Mouse (Mus musculus) brain, embryonic 18.5 days (tissue): ENCODE measurements around the gene Dnajc19.
A peak's percentile ranks its signal among the peaks of the same experiment; 100 is the strongest.
"Not testable (repeated sequence)": the region's sequence is repeated elsewhere in the genome, so short reads cannot be mapped to it uniquely, and the experiment has no call there.

ENCODE experiments used
- DNase-seq: peaks from one replicate; pipeline ENCODE4 v3.0.0-alpha.2; 2012; ENCODE audit warnings: low read depth, low spot score

The Dnajc19 gene

GRCm38 (mm10) chr3:34080900-34081662 is at the start of gene Dnajc19:
TSS of gene Dnajc19 (minus strand) at chr3:34081321.
- peak; percentile 84 for DNase-seq

DNA sequence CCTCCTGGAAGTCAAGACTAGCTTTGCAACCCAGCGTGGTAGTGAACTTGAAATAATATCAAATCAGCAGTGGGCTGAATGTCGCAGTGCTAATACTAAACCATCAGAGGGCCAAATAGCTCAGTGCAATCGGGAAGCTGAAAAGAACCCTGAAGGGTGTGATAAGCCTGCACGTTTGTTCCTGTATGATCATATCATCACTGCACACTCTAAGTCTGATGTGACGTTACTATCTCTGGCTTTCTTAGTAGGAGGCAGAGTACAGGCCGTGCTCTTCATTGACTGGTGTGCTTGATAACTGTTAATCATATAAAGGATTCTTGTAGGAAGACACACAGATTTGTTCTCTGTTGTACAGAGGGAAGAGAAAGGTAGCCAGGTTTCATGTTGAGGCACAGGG is 48.8 kb upstream of the Dnajc19 start:
- no peak for DNase-seq

DNA sequence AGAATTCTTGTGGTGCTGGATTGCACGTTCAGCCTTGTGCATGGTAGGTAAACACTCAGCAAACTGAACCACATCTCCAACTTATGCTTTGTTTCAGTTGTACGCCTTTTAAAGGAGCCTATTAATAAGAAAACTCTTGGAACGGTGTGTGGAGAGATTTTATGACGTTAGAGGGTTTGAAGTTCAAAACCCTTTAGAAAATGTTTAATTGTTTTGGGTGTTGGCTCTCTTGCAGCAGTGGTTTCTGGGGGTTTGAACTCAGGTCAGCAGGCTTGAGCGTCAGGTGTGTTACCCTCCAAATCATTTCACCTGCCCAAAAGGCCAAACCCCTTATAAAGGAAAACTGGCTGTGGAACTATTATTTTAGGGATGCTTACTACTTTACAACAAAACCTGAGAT is 40.2 kb upstream of the Dnajc19 start:
- DNase-seq, result no peak

GRCm38 (mm10) chr3:34120791-34121190 is 39.7 kb upstream of the Dnajc19 start:
- DNase-seq, result no peak

DNA sequence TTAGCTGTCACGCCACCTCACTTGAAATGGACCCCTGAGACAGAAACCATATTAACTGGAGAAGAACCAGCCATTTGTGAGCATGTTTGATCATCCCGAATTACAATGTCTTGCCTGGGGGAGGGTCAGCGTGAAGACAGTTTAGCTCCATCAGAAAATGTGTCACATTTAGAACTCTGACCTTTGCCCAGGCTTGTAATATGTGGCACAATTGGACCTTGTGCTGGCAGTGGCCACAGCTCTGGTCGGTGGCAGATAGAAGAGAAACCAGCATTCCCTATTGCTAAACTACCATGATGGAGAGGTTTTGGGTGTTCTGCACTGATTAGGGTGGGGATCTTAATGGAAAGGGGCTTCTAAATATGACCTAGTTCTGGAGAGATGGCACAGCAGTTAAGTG is 38.7 kb upstream of the Dnajc19 start:
- DNase-seq, result no peak

GRCm38 (mm10) chr3:34115806-34116205 is 34.7 kb upstream of the Dnajc19 start:
- DNase-seq, result no peak

DNA sequence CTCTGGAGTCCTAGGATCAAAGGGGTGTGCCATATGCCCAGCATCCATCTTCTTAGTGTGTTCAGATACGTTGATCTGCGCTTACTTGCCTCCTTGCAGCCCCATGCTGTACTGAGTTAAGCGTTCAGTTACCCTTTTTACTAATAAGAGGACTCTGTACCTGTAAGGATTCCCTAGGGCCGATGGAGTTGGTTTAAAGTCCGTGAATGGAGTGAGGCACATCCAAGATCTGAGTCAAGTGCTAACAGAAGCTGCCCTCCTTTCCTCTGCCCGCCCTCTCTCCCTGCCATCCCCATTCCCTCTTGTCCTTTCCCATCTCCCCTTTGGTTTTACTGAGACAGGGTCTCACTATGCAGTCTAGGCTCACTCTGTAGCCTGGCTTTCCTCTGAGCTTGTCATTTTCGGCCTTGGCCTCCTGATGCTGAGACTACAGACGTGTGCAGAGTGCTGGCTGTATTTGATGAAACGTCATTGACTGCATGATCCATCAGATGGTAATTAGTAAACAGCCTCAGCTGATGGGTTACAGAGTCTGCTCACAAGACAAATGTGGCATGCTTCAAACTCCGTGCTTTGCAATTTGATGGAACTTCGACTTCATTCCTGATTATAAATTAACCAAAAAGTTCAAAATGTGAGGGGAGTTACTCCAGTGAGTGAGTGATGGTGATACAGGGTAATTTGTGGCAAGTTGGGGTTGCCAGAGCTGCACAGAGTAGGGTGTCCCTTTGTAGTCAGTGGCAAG is 31.0 kb upstream of the Dnajc19 start:
- DNase-seq, result no peak

GRCm38 (mm10) chr3:34107631-34108030 is 26.5 kb upstream of the Dnajc19 start:
- no peak for DNase-seq

GRCm38 (mm10) chr3:34106421-34106820 is 25.3 kb upstream of the Dnajc19 start:
- no peak for DNase-seq

- peak; percentile 20 for DNase-seq
Measured at GRCm38 (mm10) chr3:34103902-34104672, 23.0 kb upstream of the Dnajc19 start.

- no peak for DNase-seq
Measured at GRCm38 (mm10) chr3:34102891-34103290, 21.8 kb upstream of the Dnajc19 start.

GRCm38 (mm10) chr3:34083655-34084054 is 2.5 kb upstream of the Dnajc19 start:
- no peak for DNase-seq

GRCm38 (mm10) chr3:34081929-34082328 is 808 bp upstream of the Dnajc19 start:
- DNase-seq, result no peak

DNA sequence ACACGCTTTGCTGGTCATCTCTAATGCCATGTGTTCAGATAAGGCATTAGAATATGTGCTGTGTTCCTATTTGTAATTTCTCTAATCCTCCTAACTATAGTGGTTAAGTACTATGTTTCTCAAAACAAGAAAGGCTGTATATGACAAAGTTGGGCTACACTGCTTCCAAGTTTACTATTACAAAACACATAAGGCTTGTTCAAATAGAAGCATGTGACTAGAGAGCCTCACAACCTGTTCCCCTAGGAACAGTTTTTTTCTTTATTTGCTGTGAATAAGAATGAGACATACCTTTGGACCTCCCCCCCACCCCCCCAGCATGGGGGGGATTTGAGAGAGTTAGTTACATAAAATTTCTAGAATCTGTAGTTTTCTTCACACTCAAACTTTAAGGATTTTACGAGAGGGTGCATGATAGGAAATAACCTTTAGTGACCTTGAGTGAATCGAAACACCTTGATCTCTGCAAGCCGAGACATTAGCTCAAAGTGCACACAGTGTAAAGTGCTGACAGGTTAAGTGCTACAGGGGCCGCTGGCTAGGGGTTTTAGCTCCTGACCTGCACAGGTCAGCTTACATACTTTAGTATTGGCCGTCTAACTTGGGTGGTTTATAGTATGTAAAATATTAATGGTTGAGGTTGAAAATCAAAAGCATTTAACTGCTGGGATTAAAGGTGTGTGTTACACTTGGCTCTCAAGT is 4.9 kb downstream of the Dnajc19 start:
- DNase-seq, result no peak

DNA sequence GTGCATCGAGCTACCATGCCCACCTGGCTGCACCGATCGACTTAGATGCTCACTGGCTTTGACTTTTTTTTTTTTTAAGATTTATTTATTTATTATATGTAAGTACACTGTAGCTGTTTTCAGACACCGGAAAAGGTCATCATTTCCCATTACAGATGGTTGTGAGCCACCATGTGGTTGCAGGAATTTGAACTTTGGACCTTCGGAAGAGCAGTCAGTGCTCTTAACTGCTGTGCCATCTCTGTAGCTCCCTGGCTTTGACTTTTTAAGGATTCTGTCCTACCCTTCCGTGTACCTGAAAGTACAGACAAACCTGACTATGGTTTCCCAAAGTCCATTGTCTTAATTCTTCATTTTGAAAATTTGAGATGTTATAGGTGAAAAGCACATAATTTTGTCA is 8.4 kb downstream of the Dnajc19 start:
- DNase-seq, result no peak

DNA sequence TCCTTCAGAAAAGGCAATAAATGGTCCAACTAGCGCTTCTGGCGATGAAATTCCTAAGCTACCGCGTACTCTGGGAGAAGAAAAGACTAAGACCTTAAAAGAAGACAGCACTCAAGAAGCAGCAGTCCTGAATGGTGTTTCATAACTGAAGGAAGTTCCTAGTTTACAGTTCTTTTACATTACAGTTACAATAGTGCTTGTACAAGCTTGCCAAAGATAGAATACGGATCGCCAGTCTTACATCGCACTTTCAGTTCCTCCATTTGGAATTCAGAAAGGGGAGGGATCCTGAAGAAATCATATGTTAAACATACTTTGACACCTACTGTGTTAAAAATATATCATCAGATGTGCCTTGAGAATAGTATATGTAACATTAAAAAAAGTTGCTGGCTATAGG is 12.2 kb downstream of the Dnajc19 start:
- DNase-seq, result not testable (repeated sequence)

DNA sequence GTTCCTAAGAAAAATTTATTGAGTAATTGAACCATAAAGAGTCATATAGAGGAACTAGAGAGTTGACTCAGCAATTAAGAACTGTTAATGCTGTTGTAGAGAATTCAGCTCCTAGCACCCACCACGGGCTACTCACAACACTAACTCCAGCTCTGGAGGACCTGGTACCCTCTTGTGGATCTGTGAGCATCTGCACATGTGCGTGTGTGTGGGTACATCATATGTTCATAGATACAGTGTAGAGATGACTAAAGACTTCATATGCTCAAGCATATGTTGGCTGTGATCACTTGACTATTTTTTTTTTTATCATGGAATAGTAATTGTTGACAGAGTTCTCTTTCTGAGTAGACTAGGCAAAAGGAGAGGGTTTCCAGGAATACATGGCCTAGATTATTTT is 18.8 kb downstream of the Dnajc19 start:
- DNase-seq, result no peak

- no peak for DNase-seq
Measured at GRCm38 (mm10) chr3:34041990-34042389, 39.1 kb downstream of the Dnajc19 start.

DNA sequence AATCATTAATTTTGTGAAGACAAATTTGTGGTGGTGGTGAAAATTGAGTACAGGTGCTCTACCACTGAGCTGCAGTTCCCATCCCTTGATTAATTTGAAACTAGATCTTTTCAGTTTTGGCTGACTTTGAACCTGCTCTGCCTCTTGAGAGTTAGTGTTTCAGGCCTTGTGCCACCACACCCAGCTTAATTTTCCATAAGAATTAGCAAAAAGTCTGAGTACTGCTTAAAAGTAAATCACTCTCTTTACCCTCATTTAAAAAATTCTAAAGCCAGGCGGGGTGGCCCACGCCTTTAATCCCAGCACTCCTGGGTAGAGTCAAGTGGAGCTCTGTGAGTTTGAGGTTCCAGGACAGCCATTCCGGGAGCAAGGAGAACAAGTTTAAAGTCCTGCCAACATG is 45.4 kb downstream of the Dnajc19 start:
- DNase-seq, result no peak

GRCm38 (mm10) chr3:34034803-34035202 is 46.3 kb downstream of the Dnajc19 start:
- no peak for DNase-seq

DNA sequence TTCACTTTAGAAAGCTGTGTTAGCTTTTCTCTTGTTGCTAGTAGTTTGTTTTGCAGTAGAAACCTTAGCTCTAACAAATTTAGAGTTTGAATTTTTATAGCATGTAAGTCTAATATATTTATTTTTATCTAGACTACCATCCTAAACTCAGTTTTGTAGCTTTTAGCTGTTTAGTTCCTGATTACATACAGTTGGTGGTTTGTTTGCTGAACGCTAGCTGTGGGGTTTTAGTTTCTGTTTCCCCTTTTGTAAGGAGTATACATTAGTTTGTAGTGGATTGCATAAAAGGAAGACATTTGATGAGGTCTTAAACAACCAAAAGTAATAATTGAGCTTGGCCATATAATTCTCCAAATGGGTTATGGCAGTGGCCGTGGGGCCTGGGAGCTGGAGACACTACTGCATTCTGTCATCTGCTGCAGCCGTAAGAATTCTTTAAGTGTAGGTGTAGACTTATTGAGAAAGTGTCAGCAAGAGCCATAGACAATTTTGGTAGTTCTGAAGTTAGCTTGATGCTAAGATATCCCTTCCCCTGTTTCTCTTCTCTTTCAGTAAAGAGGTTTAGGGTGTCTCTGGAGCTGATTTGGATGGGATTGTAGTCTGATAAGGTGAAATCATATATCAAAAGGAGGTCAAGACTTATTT is 47.3 kb downstream of the Dnajc19 start:
- no peak for DNase-seq
